Comparison of ENCODE assay signal across 11 mouse cellular contexts in the genomic region with DNA sequence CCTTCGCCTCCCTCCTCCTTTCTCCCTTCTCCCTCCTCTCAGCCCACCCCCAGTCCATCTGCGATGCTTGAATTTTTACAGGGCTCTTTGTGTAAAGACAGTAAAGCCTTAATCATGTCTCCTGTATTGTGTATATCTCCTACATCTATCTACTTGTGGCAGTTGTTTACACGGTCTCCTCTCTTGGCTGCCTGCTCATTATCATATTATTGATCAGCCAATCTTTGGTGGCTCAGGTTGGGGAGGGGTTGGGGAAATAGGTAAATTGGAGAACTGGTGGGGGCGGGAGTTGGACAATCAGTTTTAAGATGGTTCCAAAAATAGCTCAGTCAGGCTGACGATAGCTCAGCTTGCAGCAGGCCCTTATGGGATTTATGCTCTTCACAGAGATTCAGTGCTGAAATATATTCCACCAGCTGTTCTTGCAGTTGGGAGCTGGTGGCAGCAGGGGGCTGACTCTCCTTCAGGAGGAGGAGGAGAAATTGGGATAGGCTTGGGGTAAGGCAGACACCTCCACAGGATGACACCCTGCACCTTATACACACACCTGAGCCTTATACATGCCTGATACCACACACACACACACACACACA.
DNase-seq lines count a peak whose midpoint lies in the region; ATAC-seq and TF ChIP-seq lines count a peak whose summit lies in the region.
"Had no signal": no experiment of that assay in that cellular context is flagged by ENCODE, and none has a peak within 500 bp of the region (broad histone marks: within the 10 kb centered on the region; RNA-seq: fewer than 3 reads in every experiment).

No protein-coding gene starts in this region.

- TF ChIP-seq CTCF in cerebellum, adult 2 months (IDR thresholded peaks at IDR 0.05; ENCODE audit: borderline replicate concordance, insufficient read depth, low read depth, low read length) = no peak

- 0 out of 2 replicates have a peak, but pooled peaks cover 11% of the 10 kb centered on the region for H3K4me1 ChIP-seq in hindbrain, embryonic 14.5 days (replicated peaks; ENCODE audit: control insufficient read depth, insufficient read depth, low read length)
- H3K4me1 ChIP-seq in cerebellum, adult 2 months (ENCODE audit: control insufficient read depth, insufficient read depth, low read length) = no peaks in the 10 kb centered on the region

- H3K36me3 ChIP-seq in hindbrain, embryonic 14.5 days (replicated peaks; ENCODE audit: control insufficient read depth, insufficient read depth) = no peaks in the 10 kb centered on the region
- H3K36me3 ChIP-seq: heart, embryonic 13.5 days had no signal

- no peak for TF ChIP-seq POLR2A in cerebellum, adult 2 months (IDR thresholded peaks at IDR 0.05; ENCODE audit: borderline replicate concordance, insufficient read depth, low read length)

- peak; percentile 46; the same call in 1 of the 2 replicates for ATAC-seq in hindbrain, embryonic 14.5 days (ENCODE audit: low FRiP score)
- ATAC-seq: Patski had no signal

- no peaks in the 10 kb centered on the region for H3K27me3 ChIP-seq in hindbrain, embryonic 14.5 days (ENCODE audit: control insufficient read depth, insufficient read depth, low read length)
- H3K27me3 ChIP-seq in cerebellum, adult 2 months (ENCODE audit: control insufficient read depth, insufficient read depth, low read length) = no peaks in the 10 kb centered on the region
- H3K27me3 ChIP-seq: heart, embryonic 13.5 days; Patski had no signal

- intact Hi-C loops in left cerebral cortex, postnatal 25 days (cut with DNase I) = loop anchor here (1.0 to 5.0 kb wide), 2 partner anchors 18 to 665 kb away; no protein-coding TSS in a partner anchor
- intact Hi-C loops in heart, postnatal 14 days (cut with DNase I) = no loop called here

- no peak overlapping the region for H3K9ac ChIP-seq in hindbrain, embryonic 14.5 days
- H3K9ac ChIP-seq: heart, embryonic 13.5 days had no signal

- WGBS in hindbrain, embryonic 14.5 days = 49% methylated on average over 5 of the region's 5 CpGs
- WGBS in cerebellum, adult 2 months = 53% methylated on average over 5 of the region's 5 CpGs

- H3K27ac ChIP-seq in hindbrain, embryonic 14.5 days = peak overlapping the region; percentile 73
- no peak overlapping the region for H3K27ac ChIP-seq in cerebellum, adult 2 months (ENCODE audit: insufficient read depth, low read length)
- H3K27ac ChIP-seq: heart, embryonic 13.5 days had no signal

- H3K4me3 ChIP-seq in hindbrain, embryonic 14.5 days (replicated peaks; ENCODE audit: low read length) = no peak overlapping the region
- no peak overlapping the region for H3K4me3 ChIP-seq in cerebellum, adult 2 months (replicated peaks; ENCODE audit: insufficient read depth, low read depth, low read length)
- H3K4me3 ChIP-seq: heart, embryonic 13.5 days had no signal

- H3K4me2 ChIP-seq in hindbrain, embryonic 14.5 days (replicated peaks) = no peak overlapping the region
- H3K4me2 ChIP-seq: heart, embryonic 13.5 days had no signal

- DNase-seq in layer of hippocampus, adult 11-12 months (ENCODE audit: low spot score) = peak; percentile 68
- DNase-seq in layer of hippocampus, adult 9-10 months (ENCODE audit: low spot score) = no peak
- no peak for DNase-seq in hindbrain, embryonic 14.5 days (ENCODE audit: low spot score)
- DNase-seq in left cerebral cortex, postnatal 25 days (ENCODE audit: low spot score in 2 of 2) = peak; percentile 78 to 94
- DNase-seq in right cerebral cortex, postnatal 36 days (ENCODE audit: low spot score in 2 of 2) = peak; percentile 68 to 80
- no peak for DNase-seq in cerebellum, postnatal 25 days
- no peak for DNase-seq in heart, postnatal 14 days
- DNase-seq in cerebellum, adult 2 months = no peak
- DNase-seq: lung, adult 18-20 months had no signal

- no peaks in the 10 kb centered on the region for H3K9me3 ChIP-seq in hindbrain, embryonic 14.5 days (ENCODE audit: control insufficient read depth, low read length)
- H3K9me3 ChIP-seq: heart, embryonic 13.5 days had no signal

Comparison
In these comparisons a context has a peak if more than half of its experiments do, and no peak if none do; other contexts are left out.
1. DNase-seq: peak in layer of hippocampus, adult 11-12 months (single experiment), left cerebral cortex, postnatal 25 days (2 of 2) and right cerebral cortex, postnatal 36 days (2 of 2); none in layer of hippocampus, adult 9-10 months (single experiment), hindbrain, embryonic 14.5 days (single experiment), cerebellum, postnatal 25 days (0 of 2), heart, postnatal 14 days (0 of 2) and cerebellum, adult 2 months (0 of 2).